Mouse (Mus musculus) liver, adult 2 months (tissue): ENCODE measurements around the gene Rbm45.

Source experiments
- CTCF ChIP-seq: fragments of 200-500 bp; IDR thresholded peaks from 2 replicates; pipeline ENCODE4 v1.5.1; 2011; ENCODE audit warnings: low read depth, low read length, control low read depth
- POLR2A ChIP-seq: fragments of 200-500 bp; IDR thresholded peaks from 2 replicates; pipeline ENCODE4 v1.6.1; 2011; ENCODE audit warnings: low read length, control low read depth; ENCODE audit not compliant: insufficient read depth; ENCODE audit errors: extremely low read depth

DNA sequence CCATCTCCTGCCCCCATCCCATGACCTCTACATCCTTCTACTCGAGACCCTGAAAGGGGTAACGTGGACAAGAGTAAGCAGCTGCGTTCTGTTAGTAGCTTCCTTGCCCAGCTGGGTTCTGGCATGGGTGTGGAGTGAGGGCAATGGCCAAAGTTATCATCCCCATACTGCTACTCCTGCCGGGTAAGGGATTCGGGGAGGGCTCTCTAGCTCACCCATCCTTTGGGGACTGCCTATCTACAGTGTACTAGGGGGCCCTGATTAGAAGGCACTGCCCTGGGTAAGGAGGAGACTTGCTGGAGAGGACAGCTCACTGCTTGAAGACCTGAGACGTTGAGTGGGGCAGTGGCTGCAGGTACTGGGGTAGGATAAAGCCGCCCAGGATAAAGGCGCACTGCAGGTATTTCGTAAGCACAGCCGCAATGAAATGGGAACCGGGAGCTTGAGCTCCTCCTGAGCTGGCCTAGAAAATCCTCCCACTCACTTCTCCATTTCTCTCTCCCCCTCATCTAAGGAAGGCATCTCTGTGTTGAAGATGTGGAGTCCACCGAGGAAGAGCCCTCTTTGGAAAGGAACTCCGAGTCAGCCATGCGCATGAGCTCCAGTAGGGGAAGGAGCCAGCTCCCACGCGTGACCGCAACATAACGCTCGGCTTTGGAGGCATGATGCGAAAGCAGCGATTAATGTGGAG, 46.5 kb upstream of the Rbm45 start:
- TF ChIP-seq CTCF (no peak), POLR2A (no peak)
